Mouse (Mus musculus): ENCODE results near the gene Mrs2.
"Not testable (repeated sequence)": the region's sequence is repeated elsewhere in the genome, so short reads cannot be mapped to it uniquely, and the experiment has no call there.

Mrs2 gene

DNA sequence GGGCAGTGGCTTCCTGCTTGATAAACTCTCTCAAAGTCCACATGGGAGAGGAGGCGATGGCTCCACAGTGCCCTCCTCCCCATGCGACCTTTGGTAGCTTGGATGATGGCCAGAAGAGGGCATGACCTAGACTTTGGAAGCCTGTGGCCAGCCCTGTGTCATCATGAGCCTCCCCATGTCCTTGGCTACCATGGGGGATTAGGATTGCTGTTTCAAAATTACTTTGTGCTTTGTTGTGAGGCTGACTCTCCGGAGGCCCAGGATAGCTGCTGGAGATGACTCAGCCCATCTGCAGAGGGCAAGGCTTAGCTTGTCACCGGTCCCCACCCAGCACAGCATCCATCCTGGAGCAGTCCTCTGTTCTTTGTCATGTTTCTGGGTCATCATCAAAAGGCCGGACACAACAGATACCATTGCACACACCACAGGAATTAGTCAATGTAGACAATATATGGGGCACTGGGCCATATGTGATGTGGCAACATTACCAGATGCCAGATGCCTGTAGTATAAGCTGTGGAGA lies 42.3 kb downstream of the Mrs2 start:
- no peak for DNase-seq

DNA sequence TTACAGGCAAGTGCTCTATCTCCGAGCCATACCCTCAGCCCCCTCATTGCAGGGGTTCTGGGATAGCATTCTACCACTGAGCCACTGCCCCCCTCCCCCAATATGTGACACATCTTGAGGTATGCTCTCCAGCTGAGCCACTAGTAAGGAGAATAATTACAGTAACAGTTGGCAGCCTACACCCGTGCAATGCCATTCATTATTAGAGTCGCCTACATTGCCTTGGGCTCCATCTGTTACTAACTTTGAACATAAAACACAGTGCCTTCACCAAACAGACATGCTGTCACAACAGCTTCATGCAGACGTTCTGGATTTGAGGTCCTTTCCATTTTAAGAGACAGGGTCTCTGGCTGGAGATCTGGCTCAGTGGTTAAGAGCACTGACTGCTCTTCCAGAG lies 43.8 kb downstream of the Mrs2 start:
- no peak for DNase-seq

DNA sequence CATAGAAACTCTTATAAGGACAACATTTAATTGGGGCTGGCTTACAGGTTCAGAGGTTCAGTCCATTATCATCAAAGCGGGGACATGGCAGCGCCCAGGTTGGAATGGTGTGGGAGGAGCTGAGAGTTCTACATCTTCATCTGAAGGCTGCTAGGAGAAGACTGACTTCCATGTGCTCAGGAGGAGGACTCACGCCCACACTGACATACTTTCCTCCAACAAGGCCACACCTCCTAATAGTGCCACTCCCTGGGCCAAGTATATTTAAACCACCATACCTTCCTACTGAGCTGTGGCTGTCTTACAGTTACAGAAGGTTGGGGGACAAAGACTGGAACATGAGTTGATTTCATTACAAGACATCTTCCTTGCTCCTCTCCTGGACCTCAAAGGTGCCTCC lies 48.4 kb downstream of the Mrs2 start:
- not testable (repeated sequence) for DNase-seq

DNA sequence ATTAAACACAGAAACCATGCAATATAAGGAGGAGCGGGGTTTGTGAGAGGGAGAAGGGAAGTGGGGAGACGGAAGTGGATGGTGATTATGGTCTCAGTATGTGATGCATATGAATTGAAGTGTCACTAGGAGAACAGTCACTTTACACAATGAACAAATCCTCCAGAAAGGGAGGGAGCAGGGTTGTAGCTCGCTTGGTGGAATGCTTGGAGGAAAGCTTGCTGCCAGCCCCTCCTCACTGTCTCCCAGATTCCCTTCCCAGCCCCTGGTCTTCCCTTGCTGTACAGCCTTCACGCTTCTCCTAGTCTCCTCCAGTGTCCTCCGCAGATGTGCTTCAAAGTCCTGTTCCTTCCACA lies 54.4 kb downstream of the Mrs2 start:
- DNase-seq, result no peak

DNA sequence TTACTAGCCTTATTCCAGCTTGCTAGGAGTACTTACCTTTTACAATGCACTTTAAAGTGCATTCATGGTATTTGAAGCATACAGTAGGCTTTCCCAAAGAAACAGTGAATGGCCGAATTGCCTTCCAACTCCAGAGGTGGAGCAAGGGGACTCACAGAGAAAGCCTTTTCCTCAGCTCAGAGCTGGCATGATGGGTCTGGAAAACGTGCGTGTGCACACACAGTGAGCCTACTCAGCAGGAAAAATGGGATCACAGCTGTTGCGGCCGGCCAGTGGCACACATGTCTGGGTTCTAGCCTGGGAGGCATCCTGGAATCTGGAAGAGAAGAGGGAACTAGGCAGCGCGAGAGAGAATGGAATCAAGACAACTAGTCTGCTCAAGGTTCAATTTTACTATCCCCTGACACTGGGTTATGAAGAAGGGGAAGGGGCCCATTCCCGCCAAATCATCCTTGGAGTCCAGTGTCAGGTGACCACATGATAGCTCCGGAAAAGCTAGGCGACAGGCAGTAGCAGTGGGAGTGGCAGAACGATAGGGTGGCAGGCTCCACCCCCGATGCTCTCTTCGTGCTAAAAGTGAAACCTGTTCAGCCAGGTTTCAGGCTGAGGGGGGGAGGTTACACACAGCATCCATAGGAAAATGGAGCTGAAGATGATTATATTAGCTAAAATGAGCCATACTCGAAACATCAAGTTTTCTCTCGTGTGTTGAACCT lies 54.9 kb downstream of the Mrs2 start:
- DNase-seq, result no peak

DNA sequence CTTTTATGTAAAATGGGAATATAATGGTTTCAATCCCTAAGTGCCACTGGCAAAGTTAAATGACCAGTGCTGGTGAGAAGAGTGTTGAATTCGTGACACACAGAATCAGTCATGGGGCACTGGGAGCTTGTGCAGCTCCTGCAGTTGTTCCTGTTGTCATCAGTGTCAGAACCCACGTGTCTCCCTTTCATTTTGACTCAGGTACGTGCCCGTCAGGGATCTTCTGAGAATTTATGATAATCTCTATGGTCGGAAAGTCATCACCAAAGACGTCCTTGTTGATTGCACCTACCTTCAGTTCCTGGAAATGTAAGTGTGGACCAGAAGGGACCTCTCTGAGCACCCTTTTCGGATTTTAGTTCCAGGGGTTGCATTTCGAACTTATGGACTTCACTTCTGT lies 58.1 kb downstream of the Mrs2 start:
- no peak for DNase-seq

DNA sequence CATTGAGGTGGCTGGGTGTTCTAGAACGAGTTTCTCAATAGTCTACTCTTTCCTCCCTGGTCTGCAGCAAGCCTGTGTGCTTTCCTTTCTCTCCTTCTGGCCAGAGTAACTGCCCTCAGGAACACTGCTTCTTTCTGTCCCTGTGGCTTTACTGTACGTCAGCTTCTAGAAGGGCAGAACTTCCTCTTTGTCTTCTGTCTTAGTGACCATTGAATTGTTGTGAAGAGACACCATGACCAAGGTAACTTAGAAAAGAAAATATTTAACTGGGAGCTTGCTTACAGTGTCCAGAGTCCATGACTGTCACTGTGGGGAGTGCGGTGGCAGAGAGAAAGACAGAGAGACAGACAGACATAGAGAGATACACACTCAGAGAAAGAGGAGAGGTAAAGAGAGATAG lies 60.1 kb downstream of the Mrs2 start:
- no peak for DNase-seq

DNA sequence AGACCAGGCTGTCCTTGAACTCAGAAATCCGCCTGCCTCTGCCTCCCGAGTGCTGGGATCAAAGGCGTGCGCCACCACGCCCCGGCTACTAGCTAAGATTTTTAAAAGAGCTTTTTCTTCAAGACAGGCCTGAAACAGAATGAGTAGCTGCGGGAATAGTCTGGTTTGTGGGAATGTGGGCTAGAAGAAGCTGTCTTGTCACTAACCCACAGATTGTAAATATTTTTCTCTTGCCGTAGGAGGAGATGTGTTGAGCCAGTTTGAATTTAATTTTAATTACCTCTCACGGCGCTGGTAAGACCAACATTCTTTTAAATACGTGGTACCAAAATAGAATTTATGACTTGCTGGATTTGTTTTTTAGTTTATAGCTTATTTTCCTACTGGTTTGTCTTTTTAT lies 61.5 kb downstream of the Mrs2 start:
- DNase-seq, result no peak

DNA sequence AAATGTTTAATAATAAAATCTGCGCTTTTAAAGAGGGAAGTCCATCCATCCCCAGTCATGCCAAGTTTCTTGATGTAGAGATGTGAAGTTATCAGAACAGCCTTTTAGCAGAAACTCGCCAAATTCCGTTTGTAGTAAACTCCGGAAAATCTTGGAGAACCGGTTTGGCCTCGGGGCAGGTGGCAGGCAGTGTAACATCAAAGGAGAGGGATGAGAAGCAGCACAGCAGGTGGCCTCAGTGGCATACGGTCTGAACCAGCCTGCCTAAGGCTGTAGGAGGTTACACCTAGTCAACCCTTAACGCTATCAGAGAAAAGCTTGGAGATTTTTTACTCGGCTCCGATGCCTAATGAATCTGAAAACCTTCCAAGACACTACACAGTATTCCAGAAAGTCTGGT lies 64.7 kb downstream of the Mrs2 start:
- DNase-seq, result no peak

DNA sequence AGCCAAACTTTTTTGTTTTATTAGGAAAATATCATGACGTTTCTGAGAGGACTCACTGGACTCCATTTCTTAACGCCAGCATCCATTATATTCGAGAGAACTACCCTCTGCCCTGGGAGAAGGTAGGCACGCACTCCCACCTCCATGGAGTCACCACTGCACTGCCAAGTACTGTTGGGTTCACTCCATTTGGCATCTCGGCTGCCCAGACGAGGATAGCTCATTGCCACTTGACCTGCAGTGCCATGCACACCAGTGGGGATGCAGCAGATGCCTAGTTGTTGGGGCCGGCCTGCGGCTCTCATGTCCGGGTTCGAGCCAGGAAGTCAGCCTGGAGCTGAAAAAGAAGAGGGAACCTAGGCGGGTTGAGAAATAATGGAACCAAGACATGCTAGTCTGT lies 65.1 kb downstream of the Mrs2 start:
- DNase-seq, result no peak

DNA sequence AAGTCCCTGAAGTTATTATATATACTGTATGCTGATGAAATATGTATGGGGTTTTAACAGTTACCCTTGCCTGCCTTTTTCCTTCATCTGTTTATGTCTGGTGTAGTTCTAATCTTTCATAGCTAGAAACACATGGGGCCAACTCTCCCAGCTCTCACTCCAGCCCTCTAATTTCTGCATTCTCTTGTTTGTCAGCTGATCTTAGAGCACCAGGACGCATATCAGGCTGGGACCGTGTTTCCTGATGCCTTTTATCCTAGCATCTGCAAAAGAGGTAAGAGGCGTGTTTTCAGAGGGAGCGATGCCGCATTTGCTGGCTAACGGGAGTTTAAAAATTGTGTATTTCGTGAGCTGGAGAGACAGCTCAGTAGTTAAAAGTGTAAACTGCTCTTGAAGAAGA lies 67.5 kb downstream of the Mrs2 start:
- no peak for DNase-seq

DNA sequence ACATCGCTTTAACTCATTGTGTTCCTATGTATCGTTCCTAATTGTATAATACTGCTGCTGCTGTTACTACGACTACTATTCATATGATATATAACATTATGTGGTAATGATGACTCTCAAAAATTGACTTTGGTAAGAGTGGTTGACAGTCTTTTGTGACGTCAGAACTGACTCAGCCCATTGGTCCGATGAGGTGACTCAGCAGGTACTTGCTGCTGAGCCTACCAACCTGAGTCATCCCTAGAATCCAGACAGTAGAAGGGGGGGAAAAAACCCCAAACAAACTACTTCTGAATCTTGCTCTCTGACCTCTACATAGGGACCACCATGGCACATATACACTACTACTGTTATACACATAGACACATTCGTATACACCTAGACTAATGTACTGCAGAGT lies 71.3 kb downstream of the Mrs2 start:
- no peak for DNase-seq

DNA sequence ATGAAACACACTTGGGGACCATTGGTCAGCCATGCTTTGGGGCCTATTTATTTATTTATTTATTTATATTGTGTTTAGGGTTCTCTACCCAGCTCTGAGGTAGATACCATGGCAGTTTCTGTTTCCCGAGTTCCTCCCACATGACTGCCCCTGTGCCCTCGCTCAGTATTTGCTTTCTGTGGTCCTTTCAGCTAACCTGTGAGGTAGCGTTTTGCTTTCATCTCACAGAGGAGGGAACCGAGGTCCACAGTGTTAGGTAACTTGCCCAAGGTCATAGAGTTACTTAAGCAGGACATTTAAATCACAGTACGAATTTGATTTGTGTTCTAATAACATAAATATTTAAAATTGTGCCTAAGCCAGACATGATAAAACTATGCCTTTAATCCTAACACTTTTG lies 73.0 kb downstream of the Mrs2 start:
- no peak for DNase-seq

DNA sequence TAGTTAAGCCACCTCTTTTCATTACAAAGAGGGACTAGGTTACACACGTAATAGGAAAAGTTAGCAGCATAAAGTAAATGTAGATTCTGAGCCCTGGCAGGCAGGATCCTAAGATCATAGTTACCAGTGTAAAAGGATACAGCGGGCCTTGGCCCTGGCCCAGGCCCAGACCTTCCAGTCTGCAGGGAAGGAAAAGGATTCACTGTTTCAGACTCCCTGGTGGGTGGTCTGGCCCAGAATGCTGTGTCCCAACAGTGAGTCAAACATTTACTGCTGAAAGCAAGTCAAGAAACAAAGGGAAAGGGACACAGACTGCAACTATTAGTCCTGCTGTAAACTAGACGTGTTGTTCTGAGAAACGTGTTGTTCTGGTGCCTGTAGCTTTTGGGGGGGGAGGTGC lies 74.6 kb downstream of the Mrs2 start:
- no peak for DNase-seq

DNA sequence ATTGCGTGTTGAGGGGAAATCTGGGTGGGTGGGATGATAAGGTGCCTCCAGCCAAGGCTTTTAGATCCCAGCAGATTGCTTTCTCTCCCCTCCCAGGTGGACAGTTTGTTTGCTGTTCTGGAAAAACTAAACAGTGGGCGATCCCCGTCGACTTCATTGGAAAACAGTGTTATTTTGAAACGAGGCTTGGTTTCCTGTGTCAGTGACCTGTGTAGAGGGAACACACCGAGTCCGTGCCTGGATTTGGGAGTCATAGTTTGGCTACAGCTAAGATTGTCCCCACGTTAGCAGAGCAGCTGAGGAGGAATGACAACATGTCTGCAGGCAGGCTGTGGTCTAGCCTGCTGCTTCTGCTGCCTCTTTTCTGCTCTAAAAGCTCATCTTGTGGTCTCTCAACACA lies 76.9 kb downstream of the Mrs2 start:
- no peak for DNase-seq

DNA sequence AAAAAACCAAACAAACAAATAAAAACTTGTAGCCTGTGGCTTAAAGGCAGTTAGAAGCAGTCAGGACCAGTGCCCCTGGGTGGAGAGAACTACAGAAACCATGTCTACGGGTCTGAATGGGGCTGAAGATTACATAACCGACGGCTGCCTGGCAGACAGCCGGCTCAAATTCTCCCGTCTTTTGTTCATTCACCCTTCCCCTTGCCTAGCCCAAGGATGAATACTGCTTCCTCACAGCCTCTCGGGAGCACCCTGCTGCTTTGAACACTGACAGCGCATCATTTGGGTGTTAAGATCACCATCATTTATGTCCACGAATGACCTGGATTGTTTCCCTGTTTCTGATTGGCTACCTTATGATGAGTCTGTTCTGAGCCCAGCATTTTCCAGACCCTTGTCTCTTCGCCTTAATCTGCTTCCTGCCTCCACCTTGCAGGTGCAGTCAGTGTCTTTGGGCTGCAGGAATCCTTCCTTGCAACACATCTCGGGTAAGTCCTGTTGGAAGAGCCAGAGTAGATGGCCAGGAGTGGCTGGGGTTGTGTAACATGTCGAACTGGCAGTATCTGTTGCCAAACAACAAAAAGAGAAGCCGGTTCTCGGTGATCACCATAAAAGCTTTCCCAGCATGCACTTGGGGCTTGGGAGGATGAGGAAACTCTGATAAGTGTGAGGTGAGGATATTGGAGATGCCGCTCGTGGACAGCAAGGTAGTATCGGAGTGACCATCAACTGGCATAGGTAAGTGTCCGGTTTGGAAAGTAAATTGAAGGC lies 77.5 kb downstream of the Mrs2 start, which contains the start of gene Gpld1:
Gene Gpld1 (plus strand): TSS at position 641 of the 771 bp plus-strand sequence.
- peak; percentile 37 for DNase-seq

DNA sequence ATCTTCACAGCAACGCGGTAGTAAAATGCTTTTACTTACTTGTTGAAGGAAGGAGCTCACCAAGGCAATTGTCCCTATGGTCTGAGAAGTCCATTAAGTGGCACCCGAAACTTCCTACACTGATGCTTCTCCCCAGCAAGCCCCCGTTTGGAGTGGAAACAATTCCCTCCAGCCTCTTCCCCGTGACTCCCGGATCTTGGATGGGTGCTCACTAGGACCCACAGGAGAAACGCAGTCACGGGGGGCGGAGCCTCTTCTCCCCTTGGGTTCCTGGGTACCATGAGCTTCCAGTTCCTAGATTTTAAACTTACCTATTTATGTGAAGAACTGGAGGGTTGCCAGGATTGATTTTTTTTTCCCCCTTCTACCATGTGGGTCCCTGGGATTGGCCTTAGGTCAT lies 80.7 kb downstream of the Mrs2 start:
- no peak for DNase-seq

DNA sequence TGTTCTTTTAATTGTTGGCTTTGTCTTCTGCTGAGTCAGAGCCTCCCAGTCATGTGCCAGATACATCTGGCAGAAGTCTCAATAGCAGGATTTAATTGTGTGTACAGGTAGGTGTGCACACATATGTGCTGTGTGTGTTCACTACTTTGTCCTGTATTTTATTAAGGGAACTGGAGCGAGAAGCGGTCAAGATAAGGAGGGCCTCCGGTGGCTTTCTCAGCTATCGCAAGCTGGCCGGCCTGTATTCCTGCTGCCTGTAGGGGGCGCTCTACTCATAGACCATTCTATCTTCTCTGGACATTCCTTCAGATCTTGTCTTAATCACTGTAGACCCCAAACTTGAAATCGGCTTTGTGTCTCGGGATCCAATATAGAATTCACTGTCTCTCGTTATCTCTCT lies 81.5 kb downstream of the Mrs2 start:
- DNase-seq, result peak; percentile 80

DNA sequence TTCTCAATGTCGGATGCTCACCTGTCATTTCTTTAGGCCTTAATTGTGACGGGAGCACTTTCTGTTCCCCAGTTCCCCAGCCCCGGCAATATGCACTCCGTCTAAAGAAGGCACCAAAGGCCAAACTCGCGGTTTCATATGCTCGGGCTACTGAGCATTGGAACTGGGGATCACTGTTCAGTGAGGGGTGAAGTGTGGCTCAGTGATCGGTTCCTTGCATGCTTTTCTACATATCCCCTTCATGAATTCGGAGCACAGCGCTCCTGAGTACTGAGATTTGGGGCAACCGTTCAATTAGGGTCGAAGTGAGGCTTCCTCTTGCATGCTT lies 82.4 kb downstream of the Mrs2 start:
- DNase-seq, result no peak
